Mouse (Mus musculus): ENCODE results near the gene Zc3h6. TPM values are rescaled to one million over a fixed set of nuclear protein-coding genes. Genes with fewer than 3 reads are reported as not detected.

Gene Zc3h6
- polyA plus RNA-seq, 1 experiment from 2014 or later, result 1.7 TPM

DNA sequence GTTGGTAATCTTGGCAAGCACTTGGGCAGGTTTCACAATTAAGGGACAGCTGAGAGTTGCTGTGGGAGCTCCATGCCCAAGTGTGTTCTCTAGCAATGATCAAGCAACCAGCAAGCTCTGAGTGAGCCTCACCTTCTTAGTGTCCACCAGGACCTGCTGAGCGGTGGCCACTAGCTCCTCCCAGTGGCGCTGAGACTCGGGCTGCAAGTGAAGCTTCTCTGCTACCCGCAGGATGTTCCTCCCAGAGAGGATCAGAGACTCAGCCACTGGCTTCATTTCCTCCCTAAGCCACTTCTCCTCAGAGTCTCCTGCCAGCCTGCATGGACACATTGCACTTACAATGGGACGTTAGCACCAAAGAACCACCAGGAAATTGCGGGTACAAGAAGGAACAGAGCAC is 73.4 kb downstream of the Zc3h6 start:
- no peaks in the 10 kb centered on the region for H3K9me3 ChIP-seq (ENCODE audit: control insufficient read depth, low read length)
- no peak overlapping the region for H3K4me3 ChIP-seq (ENCODE audit: low read depth, low read length)
- no peak for DNase-seq (ENCODE audit: low spot score)
- no peak for ATAC-seq (ENCODE audit: insufficient number of reproducible peaks, low FRiP score, low TSS enrichment, low read depth)
- 29% methylated on average over 6 of the region's 6 CpGs for WGBS
- H3K4me1 ChIP-seq (ENCODE audit: control insufficient read depth, insufficient read depth, low read length), result peaks cover 7% of the 10 kb centered on the region; the same call in 1 of the 2 replicates
- H3K36me3 ChIP-seq (ENCODE audit: control insufficient read depth, insufficient read depth, low read length), result no peaks in the 10 kb centered on the region
- H3K27me3 ChIP-seq (ENCODE audit: control insufficient read depth, insufficient read depth, low read length), result peaks cover 23% of the 10 kb centered on the region
- no peak overlapping the region for H3K9ac ChIP-seq (ENCODE audit: low read length)
- no peak overlapping the region for H3K27ac ChIP-seq (replicated peaks; ENCODE audit: low read depth, low read length)
- no peak overlapping the region for H3K4me2 ChIP-seq (ENCODE audit: low read depth, severe bottlenecking)

DNA sequence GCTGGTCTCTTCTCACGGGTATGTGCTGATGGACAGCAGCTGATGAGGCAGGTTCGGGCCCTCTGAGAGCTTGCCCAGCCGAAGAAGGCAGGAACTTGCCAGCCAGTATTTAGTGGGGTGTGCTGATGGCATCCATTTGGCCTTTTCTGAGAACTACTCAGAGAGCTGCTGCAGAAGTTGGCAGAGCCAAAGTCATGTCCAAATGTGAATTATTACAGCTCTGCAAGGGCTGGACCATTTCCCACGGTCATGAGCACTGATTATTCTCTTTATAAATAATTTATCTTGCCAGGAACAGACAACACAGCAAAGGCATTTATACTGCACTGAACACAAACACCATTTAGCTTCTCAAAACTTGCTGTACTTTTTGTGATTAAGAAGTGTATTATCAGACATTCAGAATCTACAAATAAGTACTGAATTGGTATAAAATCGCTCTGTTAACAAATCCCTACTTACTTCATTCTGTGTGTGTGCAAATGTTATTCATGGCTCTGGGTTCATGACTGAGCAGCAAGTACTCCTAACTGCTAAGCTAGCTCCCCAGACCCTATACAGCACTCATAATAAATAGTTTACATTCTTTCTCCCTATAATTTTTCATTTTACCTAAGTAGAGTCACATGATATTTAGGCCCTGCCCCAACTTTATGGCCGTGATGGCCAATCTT is 79.1 kb downstream of the Zc3h6 start:
- Histone ChIP-seq H3K4me1 (ENCODE audit: control insufficient read depth, insufficient read depth, low read length) (no peaks in the 10 kb centered on the region), H3K27ac (replicated peaks; ENCODE audit: low read depth, low read length) (no peak overlapping the region), H3K36me3 (ENCODE audit: control insufficient read depth, insufficient read depth, low read length) (no peaks in the 10 kb centered on the region), H3K27me3 (ENCODE audit: control insufficient read depth, insufficient read depth, low read length) (no peaks in the 10 kb centered on the region), H3K9me3 (ENCODE audit: control insufficient read depth, low read length) (no peaks in the 10 kb centered on the region), H3K4me2 (ENCODE audit: low read depth, severe bottlenecking) (no peak overlapping the region), H3K9ac (ENCODE audit: low read length) (no peak overlapping the region), H3K4me3 (ENCODE audit: low read depth, low read length) (no peak overlapping the region)
- DNase-seq (ENCODE audit: low spot score), result no peak
- no peak for ATAC-seq (ENCODE audit: insufficient number of reproducible peaks, low FRiP score, low TSS enrichment, low read depth)
- WGBS, result 80% methylated on average over 6 of the region's 6 CpGs

DNA sequence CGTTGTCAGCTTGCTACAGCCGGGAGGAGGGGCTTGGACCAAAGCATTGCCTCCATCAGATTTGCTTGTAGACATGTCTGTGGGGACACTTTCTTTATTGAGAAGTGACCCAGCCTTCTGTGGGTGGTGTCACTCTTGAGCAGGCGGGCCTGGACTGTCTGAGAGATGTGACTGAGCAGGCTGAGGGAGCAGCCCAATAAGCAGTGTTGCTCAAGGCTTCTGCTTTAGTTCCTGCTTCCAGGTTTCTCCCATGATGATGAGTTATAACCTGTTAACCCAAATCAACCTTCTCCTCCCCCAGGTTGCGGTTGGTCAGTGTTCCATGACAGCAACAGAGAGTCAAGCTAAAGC is 79.6 kb downstream of the Zc3h6 start:
- Histone ChIP-seq H3K9ac (ENCODE audit: low read length) (no peak overlapping the region), H3K27me3 (ENCODE audit: control insufficient read depth, insufficient read depth, low read length) (no peaks in the 10 kb centered on the region), H3K4me1 (ENCODE audit: control insufficient read depth, insufficient read depth, low read length) (no peaks in the 10 kb centered on the region), H3K9me3 (ENCODE audit: control insufficient read depth, low read length) (no peaks in the 10 kb centered on the region), H3K27ac (replicated peaks; ENCODE audit: low read depth, low read length) (no peak overlapping the region), H3K4me2 (ENCODE audit: low read depth, severe bottlenecking) (no peak overlapping the region), H3K36me3 (ENCODE audit: control insufficient read depth, insufficient read depth, low read length) (no peaks in the 10 kb centered on the region), H3K4me3 (ENCODE audit: low read depth, low read length) (no peak overlapping the region)
- 84% methylated on average over 4 of the region's 4 CpGs for WGBS
- no peak for ATAC-seq (ENCODE audit: insufficient number of reproducible peaks, low FRiP score, low TSS enrichment, low read depth)
- no peak for DNase-seq (ENCODE audit: low spot score)

DNA sequence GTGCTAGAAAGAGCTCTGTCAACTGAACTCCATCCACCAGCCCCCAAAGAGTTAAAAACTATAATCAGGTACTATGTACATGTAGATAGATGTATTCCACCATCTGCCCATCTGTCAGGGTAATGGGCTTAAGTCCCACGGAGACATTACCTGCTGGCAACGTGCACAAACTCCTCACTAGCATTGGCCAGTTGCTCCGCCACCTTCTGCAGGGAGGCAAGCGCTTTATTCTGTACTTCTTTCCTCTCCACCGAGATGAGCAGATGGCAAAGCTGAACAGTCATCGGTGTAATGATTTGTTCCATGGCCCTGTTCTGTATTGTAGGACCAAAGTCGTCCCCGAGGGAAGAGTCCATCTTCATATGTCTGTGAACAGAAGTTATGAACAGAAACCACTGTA is 80.6 kb downstream of the Zc3h6 start, which contains the start of gene Vinac1:
Vinac1 (minus strand) TSS at position 362 of the 400 bp plus-strand sequence.
- H3K4me2 ChIP-seq (ENCODE audit: low read depth, severe bottlenecking), result no peak within 1 kb of the TSS
- no peaks in the 10 kb centered on the region for H3K27me3 ChIP-seq (ENCODE audit: control insufficient read depth, insufficient read depth, low read length)
- DNase-seq (ENCODE audit: low spot score) (no peak), ATAC-seq (ENCODE audit: insufficient number of reproducible peaks, low FRiP score, low TSS enrichment, low read depth) (no peak)
- H3K4me1 ChIP-seq (ENCODE audit: control insufficient read depth, insufficient read depth, low read length), result no peaks in the 10 kb centered on the region
- no peaks in the 10 kb centered on the region for H3K36me3 ChIP-seq (ENCODE audit: control insufficient read depth, insufficient read depth, low read length)
- no peak within 1 kb of the TSS for H3K4me3 ChIP-seq (ENCODE audit: low read depth, low read length)
- H3K9me3 ChIP-seq (ENCODE audit: control insufficient read depth, low read length), result no peaks in the 10 kb centered on the region
- WGBS, result 79% methylated on average over 8 of the region's 8 CpGs
- no peak within 1 kb of the TSS for H3K9ac ChIP-seq (ENCODE audit: low read length)
- H3K27ac ChIP-seq (replicated peaks; ENCODE audit: low read depth, low read length), result no peak within 1 kb of the TSS

DNA sequence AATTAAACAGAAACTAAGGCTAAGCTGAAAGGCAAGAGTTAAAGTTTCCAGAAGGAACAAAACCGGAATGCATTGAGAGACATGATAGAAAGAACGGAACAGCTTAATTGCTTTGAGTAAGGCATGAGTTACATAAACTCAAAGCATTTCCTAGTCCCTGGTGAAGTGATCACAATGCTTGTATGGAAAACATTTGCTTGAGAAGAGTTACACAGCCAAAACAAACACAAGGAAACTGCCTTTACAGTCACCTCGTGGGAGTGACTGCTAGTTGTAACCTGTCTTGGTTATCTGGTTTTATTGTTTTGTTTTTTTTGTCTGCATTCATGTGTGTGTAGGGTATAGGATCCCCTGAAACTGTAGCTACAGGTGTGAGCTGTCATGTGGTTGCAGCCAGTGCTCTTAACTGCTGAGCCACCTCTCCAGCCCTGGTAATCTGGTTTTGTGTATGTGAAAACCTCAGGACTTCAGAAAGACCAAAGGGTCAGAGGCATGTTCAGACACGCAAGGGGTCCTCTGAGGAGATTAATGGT is 85.3 kb downstream of the Zc3h6 start:
- WGBS, result 75% methylated on average over 4 of the region's 4 CpGs
- H3K9me3 ChIP-seq (ENCODE audit: control insufficient read depth, low read length), result no peaks in the 10 kb centered on the region
- DNase-seq (ENCODE audit: low spot score) (no peak), ATAC-seq (ENCODE audit: insufficient number of reproducible peaks, low FRiP score, low TSS enrichment, low read depth) (no peak)
- H3K27me3 ChIP-seq (ENCODE audit: control insufficient read depth, insufficient read depth, low read length), result no peaks in the 10 kb centered on the region
- H3K9ac ChIP-seq (ENCODE audit: low read length), result no peak overlapping the region
- no peaks in the 10 kb centered on the region for H3K4me1 ChIP-seq (ENCODE audit: control insufficient read depth, insufficient read depth, low read length)
- H3K4me2 ChIP-seq (ENCODE audit: low read depth, severe bottlenecking), result no peak overlapping the region
- H3K4me3 ChIP-seq (ENCODE audit: low read depth, low read length), result no peak overlapping the region
- no peaks in the 10 kb centered on the region for H3K36me3 ChIP-seq (ENCODE audit: control insufficient read depth, insufficient read depth, low read length)
- no peak overlapping the region for H3K27ac ChIP-seq (replicated peaks; ENCODE audit: low read depth, low read length)

DNA sequence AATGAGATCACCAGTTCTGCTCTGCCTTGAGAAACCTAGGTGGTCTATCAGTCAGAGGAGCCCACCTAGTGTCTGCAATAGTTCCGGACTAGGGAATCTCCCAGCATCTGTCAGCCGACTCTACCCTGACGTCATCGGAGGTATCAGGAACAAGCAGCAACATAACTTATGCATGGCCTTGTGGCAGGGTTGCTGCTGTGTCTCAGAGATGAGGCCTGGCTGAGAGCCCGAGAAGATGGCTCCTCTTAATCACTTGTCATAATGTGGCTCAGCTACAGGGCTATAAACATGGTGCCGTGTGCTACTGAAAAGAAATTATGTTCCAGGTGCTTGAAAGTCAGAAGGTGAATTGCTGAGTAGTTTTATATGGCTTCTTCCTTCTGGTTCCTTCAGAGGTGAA is 88.5 kb downstream of the Zc3h6 start:
- no peak overlapping the region for H3K4me3 ChIP-seq (ENCODE audit: low read depth, low read length)
- no peak overlapping the region for H3K4me2 ChIP-seq (ENCODE audit: low read depth, severe bottlenecking)
- H3K27me3 ChIP-seq (ENCODE audit: control insufficient read depth, insufficient read depth, low read length), result no peaks in the 10 kb centered on the region
- no peak for ATAC-seq (ENCODE audit: insufficient number of reproducible peaks, low FRiP score, low TSS enrichment, low read depth)
- no peak overlapping the region for H3K27ac ChIP-seq (replicated peaks; ENCODE audit: low read depth, low read length)
- no peaks in the 10 kb centered on the region for H3K9me3 ChIP-seq (ENCODE audit: control insufficient read depth, low read length)
- no peak overlapping the region for H3K9ac ChIP-seq (ENCODE audit: low read length)
- DNase-seq (ENCODE audit: low spot score), result no peak
- WGBS, result 88% methylated on average over 6 of the region's 6 CpGs
- no peaks in the 10 kb centered on the region for H3K4me1 ChIP-seq (ENCODE audit: control insufficient read depth, insufficient read depth, low read length)
- no peaks in the 10 kb centered on the region for H3K36me3 ChIP-seq (ENCODE audit: control insufficient read depth, insufficient read depth, low read length)

DNA sequence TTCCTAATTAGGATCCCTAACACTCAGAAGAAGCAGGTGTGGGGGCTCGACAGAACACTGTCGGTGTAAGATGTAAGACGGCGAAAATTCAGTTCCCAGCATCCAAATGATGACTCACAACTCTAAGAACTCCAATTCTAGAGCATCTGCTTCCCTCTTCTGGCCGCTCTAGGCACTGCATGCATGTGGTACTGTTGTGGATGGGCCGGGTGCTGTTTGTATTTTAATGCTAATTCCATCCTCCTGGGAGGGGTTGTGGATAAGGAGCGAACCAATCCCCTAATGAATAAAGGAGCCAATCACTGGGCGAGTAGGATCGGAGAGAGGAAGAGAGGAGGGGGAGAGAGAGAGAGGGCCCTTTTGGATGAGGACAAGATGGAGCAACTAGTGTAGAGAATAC is 89.4 kb downstream of the Zc3h6 start:
- H3K9me3 ChIP-seq (ENCODE audit: control insufficient read depth, low read length), result no peaks in the 10 kb centered on the region
- H3K36me3 ChIP-seq (ENCODE audit: control insufficient read depth, insufficient read depth, low read length), result no peaks in the 10 kb centered on the region
- H3K4me1 ChIP-seq (ENCODE audit: control insufficient read depth, insufficient read depth, low read length), result no peaks in the 10 kb centered on the region
- no peak overlapping the region for H3K4me2 ChIP-seq (ENCODE audit: low read depth, severe bottlenecking)
- DNase-seq (ENCODE audit: low spot score) (peak; percentile 34), ATAC-seq (ENCODE audit: insufficient number of reproducible peaks, low FRiP score, low TSS enrichment, low read depth) (no peak)
- no peak overlapping the region for H3K27ac ChIP-seq (replicated peaks; ENCODE audit: low read depth, low read length)
- H3K27me3 ChIP-seq (ENCODE audit: control insufficient read depth, insufficient read depth, low read length), result no peaks in the 10 kb centered on the region
- WGBS, result 45% methylated on average over 9 of the region's 9 CpGs
- H3K9ac ChIP-seq (ENCODE audit: low read length), result no peak overlapping the region
- no peak overlapping the region for H3K4me3 ChIP-seq (ENCODE audit: low read depth, low read length)

DNA sequence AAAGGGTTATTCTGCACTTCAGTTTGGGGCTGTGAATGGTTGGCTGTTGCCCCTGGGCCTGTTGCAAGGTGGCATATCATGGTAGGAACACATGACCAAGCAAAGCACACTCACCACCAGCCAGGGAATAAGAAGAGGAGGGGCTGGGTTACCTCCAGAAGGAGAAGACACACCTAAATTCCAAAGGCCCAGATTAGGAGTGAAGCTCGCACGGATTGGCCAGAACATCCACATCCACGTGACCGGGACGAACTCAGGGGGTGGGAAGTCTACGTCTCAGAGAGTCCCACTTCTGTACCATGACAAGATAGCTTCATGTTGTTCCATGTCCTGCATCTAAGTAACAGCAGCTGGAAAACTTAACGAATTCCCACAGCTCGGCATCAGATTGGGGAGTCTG is 90.1 kb downstream of the Zc3h6 start:
- Histone ChIP-seq H3K27ac (replicated peaks; ENCODE audit: low read depth, low read length) (no peak overlapping the region), H3K27me3 (ENCODE audit: control insufficient read depth, insufficient read depth, low read length) (no peaks in the 10 kb centered on the region), H3K4me3 (ENCODE audit: low read depth, low read length) (no peak overlapping the region), H3K9ac (ENCODE audit: low read length) (no peak overlapping the region), H3K4me1 (ENCODE audit: control insufficient read depth, insufficient read depth, low read length) (no peaks in the 10 kb centered on the region), H3K36me3 (ENCODE audit: control insufficient read depth, insufficient read depth, low read length) (no peaks in the 10 kb centered on the region), H3K9me3 (ENCODE audit: control insufficient read depth, low read length) (no peaks in the 10 kb centered on the region), H3K4me2 (ENCODE audit: low read depth, severe bottlenecking) (no peak overlapping the region)
- WGBS, result 95% methylated on average over 8 of the region's 8 CpGs
- ATAC-seq (ENCODE audit: insufficient number of reproducible peaks, low FRiP score, low TSS enrichment, low read depth) (no peak), DNase-seq (ENCODE audit: low spot score) (no peak)

DNA sequence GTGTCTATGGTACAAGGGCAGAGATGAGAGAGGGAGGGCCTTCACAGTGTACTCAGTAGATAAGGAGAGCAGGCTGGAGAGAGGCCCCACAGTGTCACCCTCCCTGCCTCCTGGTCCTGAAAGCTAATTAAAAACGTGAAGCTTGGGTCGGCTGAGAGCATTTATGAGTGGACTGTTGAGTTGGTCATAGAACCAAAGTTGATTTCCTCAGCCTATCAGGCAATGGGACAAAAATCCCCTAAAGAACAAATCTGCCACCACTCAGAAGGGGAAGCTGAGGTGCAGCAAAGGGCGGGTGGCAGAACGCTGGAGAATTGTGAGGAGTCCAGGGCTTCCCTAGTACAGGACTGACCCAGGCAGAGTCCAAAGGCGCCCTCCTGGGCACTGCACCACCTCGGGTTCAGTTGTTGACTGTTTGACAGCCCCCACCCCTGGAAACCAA is 90.7 kb downstream of the Zc3h6 start:
- Histone ChIP-seq H3K9me3 (ENCODE audit: control insufficient read depth, low read length) (no peaks in the 10 kb centered on the region), H3K27ac (replicated peaks; ENCODE audit: low read depth, low read length) (no peak overlapping the region), H3K4me1 (ENCODE audit: control insufficient read depth, insufficient read depth, low read length) (no peaks in the 10 kb centered on the region), H3K36me3 (ENCODE audit: control insufficient read depth, insufficient read depth, low read length) (no peaks in the 10 kb centered on the region), H3K27me3 (ENCODE audit: control insufficient read depth, insufficient read depth, low read length) (no peaks in the 10 kb centered on the region), H3K4me2 (ENCODE audit: low read depth, severe bottlenecking) (no peak overlapping the region), H3K4me3 (ENCODE audit: low read depth, low read length) (no peak overlapping the region), H3K9ac (ENCODE audit: low read length) (no peak overlapping the region)
- DNase-seq (ENCODE audit: low spot score) (no peak), ATAC-seq (ENCODE audit: insufficient number of reproducible peaks, low FRiP score, low TSS enrichment, low read depth) (no peak)
- WGBS, result 83% methylated on average over 6 of the region's 6 CpGs
